Mouse (Mus musculus) frontal cortex, postnatal 25 days (tissue): ENCODE data around the gene Sdc3.

Source experiments
- DNase-seq, 2 experiments: peaks; one replicate each; pipeline ENCODE4 v3.0.0; 2022; ENCODE audit warnings: low spot score in 2 of 2

The Sdc3 gene

GRCm38 (mm10) chr4:130794771-130795170 lies 2.4 kb downstream of the Sdc3 start:
- DNase-seq = no peak

- DNase-seq = no peak
Measured at GRCm38 (mm10) chr4:130795970-130796369, 3.6 kb downstream of the Sdc3 start.

GRCm38 (mm10) chr4:130797201-130798051 lies 5.1 kb downstream of the Sdc3 start:
- no peak for DNase-seq

GRCm38 (mm10) chr4:130798416-130798815 lies 6.1 kb downstream of the Sdc3 start:
- DNase-seq = no peak

GRCm38 (mm10) chr4:130799118-130799517 lies 6.8 kb downstream of the Sdc3 start:
- no peak for DNase-seq

- no peak for DNase-seq
Measured at GRCm38 (mm10) chr4:130799582-130799981, 7.2 kb downstream of the Sdc3 start.

GRCm38 (mm10) chr4:130800147-130800546 lies 7.8 kb downstream of the Sdc3 start:
- DNase-seq = no peak

GRCm38 (mm10) chr4:130801198-130801597 lies 8.9 kb downstream of the Sdc3 start:
- DNase-seq = no peak

GRCm38 (mm10) chr4:130801624-130802329 lies 9.4 kb downstream of the Sdc3 start:
- no peak for DNase-seq

- DNase-seq = no peak
Measured at GRCm38 (mm10) chr4:130803591-130803990, 11.3 kb downstream of the Sdc3 start.

GRCm38 (mm10) chr4:130804292-130804691 lies 12.0 kb downstream of the Sdc3 start:
- no peak for DNase-seq

GRCm38 (mm10) chr4:130804771-130805361 lies 12.5 kb downstream of the Sdc3 start:
- peak in 1 of 2 experiments; percentile 45 for DNase-seq

GRCm38 (mm10) chr4:130805746-130806145 lies 13.4 kb downstream of the Sdc3 start:
- no peak for DNase-seq

- DNase-seq = no peak
Measured at GRCm38 (mm10) chr4:130806746-130807145, 14.4 kb downstream of the Sdc3 start.

- DNase-seq = no peak
Measured at GRCm38 (mm10) chr4:130809784-130810183, 17.4 kb downstream of the Sdc3 start.

- no peak for DNase-seq
Measured at GRCm38 (mm10) chr4:130810845-130811244, 18.5 kb downstream of the Sdc3 start.

GRCm38 (mm10) chr4:130811385-130811784 lies 19.0 kb downstream of the Sdc3 start:
- DNase-seq = no peak

GRCm38 (mm10) chr4:130813958-130814357 lies 21.6 kb downstream of the Sdc3 start:
- no peak for DNase-seq

- no peak for DNase-seq
Measured at GRCm38 (mm10) chr4:130814742-130815330, 22.5 kb downstream of the Sdc3 start.

- no peak for DNase-seq
Measured at GRCm38 (mm10) chr4:130815860-130816259, 23.5 kb downstream of the Sdc3 start.

GRCm38 (mm10) chr4:130819806-130820205 lies 27.5 kb downstream of the Sdc3 start:
- no peak for DNase-seq

- DNase-seq = no peak
Measured at GRCm38 (mm10) chr4:130820594-130821255, 28.4 kb downstream of the Sdc3 start.
